Mouse (Mus musculus): ENCODE results near the gene Slc25a18. TPM values are rescaled to one million over a fixed set of nuclear protein-coding genes. Genes with fewer than 3 reads are reported as not detected.
A peak's percentile ranks its signal among the peaks of the same experiment; 100 is the strongest.

Gene Slc25a18
- total and polyA plus RNA-seq, 2 experiments from 2014 or later, result 35.8 to 73.9 TPM

- ATAC-seq (ENCODE audit: low FRiP score), result peak; percentile 78
- Histone ChIP-seq H3K36me3 (ENCODE audit: insufficient read depth, low read length) (no peaks in the 10 kb centered on the region), H3K4me2 (ENCODE audit: low read depth, low read length, poor library complexity, severe bottlenecking) (peak overlapping the region; percentile 72), H3K27ac (ENCODE audit: low read depth, low read length) (peak overlapping the region; percentile 98), H3K9ac (replicated peaks; ENCODE audit: low read length, poor library complexity, severe bottlenecking) (peak overlapping the region; percentile 93), H3K4me1 (ENCODE audit: insufficient read depth, low read length) (no peaks in the 10 kb centered on the region), H3K27me3 (ENCODE audit: insufficient read depth, low read length) (no peaks in the 10 kb centered on the region), H3K4me3 (ENCODE audit: low read depth, low read length) (peak overlapping the region; percentile 87), H3K9me3 (ENCODE audit: low read length) (no peaks in the 10 kb centered on the region)
- no peak for TF ChIP-seq CTCF (IDR thresholded peaks at IDR 0.05)
- WGBS, result 4% methylated on average over 37 of the region's 37 CpGs
- DNase-seq (ENCODE audit: low spot score), result peak; percentile 46
Observed at GRCm38 (mm10) chr6:120836389-120837151, 63.2 kb downstream of the Slc25a18 start.

GRCm38 (mm10) chr6:120837152-120837530, 63.8 kb downstream of the Slc25a18 start:
- ATAC-seq (ENCODE audit: low FRiP score), result no peak
- Histone ChIP-seq H3K27me3 (ENCODE audit: insufficient read depth, low read length) (no peaks in the 10 kb centered on the region), H3K4me3 (ENCODE audit: low read depth, low read length) (peak overlapping the region; percentile 87), H3K9ac (replicated peaks; ENCODE audit: low read length, poor library complexity, severe bottlenecking) (0 out of 2 replicates have a peak overlapping the region, but pooled peaks have one; percentile 1), H3K4me1 (ENCODE audit: insufficient read depth, low read length) (no peaks in the 10 kb centered on the region), H3K27ac (ENCODE audit: low read depth, low read length) (no peak overlapping the region), H3K9me3 (ENCODE audit: low read length) (no peaks in the 10 kb centered on the region), H3K4me2 (ENCODE audit: low read depth, low read length, poor library complexity, severe bottlenecking) (peak overlapping the region; percentile 72), H3K36me3 (ENCODE audit: insufficient read depth, low read length) (no peaks in the 10 kb centered on the region)
- WGBS, result 78% methylated on average over 1 of the region's 1 CpGs
- DNase-seq (ENCODE audit: low spot score), result no peak
- TF ChIP-seq CTCF (IDR thresholded peaks at IDR 0.05), result no peak

- WGBS, result 96% methylated on average over 7 of the region's 7 CpGs
- Histone ChIP-seq H3K27ac (ENCODE audit: low read depth, low read length) (no peak overlapping the region), H3K4me2 (ENCODE audit: low read depth, low read length, poor library complexity, severe bottlenecking) (no peak overlapping the region), H3K9ac (replicated peaks; ENCODE audit: low read length, poor library complexity, severe bottlenecking) (no peak overlapping the region), H3K4me3 (ENCODE audit: low read depth, low read length) (no peak overlapping the region), H3K36me3 (ENCODE audit: insufficient read depth, low read length) (no peaks in the 10 kb centered on the region), H3K9me3 (ENCODE audit: low read length) (no peaks in the 10 kb centered on the region), H3K27me3 (ENCODE audit: insufficient read depth, low read length) (no peaks in the 10 kb centered on the region), H3K4me1 (ENCODE audit: insufficient read depth, low read length) (no peaks in the 10 kb centered on the region)
- ATAC-seq (ENCODE audit: low FRiP score), result no peak
- TF ChIP-seq CTCF (IDR thresholded peaks at IDR 0.05), result no peak
- no peak for DNase-seq (ENCODE audit: low spot score)
Observed at GRCm38 (mm10) chr6:120840258-120840657, 66.9 kb downstream of the Slc25a18 start.

GRCm38 (mm10) chr6:120841754-120842153, 68.4 kb downstream of the Slc25a18 start:
- no peak for ATAC-seq (ENCODE audit: low FRiP score)
- no peaks in the 10 kb centered on the region for H3K36me3 ChIP-seq (ENCODE audit: insufficient read depth, low read length)
- H3K4me3 ChIP-seq (ENCODE audit: low read depth, low read length), result no peak overlapping the region
- DNase-seq (ENCODE audit: low spot score), result no peak
- 96% methylated on average over 5 of the region's 5 CpGs for WGBS
- H3K9ac ChIP-seq (replicated peaks; ENCODE audit: low read length, poor library complexity, severe bottlenecking), result no peak overlapping the region
- H3K27me3 ChIP-seq (ENCODE audit: insufficient read depth, low read length), result no peaks in the 10 kb centered on the region
- no peak overlapping the region for H3K27ac ChIP-seq (ENCODE audit: low read depth, low read length)
- no peak overlapping the region for H3K4me2 ChIP-seq (ENCODE audit: low read depth, low read length, poor library complexity, severe bottlenecking)
- no peak for TF ChIP-seq CTCF (IDR thresholded peaks at IDR 0.05)
- no peaks in the 10 kb centered on the region for H3K4me1 ChIP-seq (ENCODE audit: insufficient read depth, low read length)
- H3K9me3 ChIP-seq (ENCODE audit: low read length), result no peaks in the 10 kb centered on the region

Small RNAs within 50 kb of the gene (microRNA-seq; reads per million reads assigned to microRNA genes)
- gene Gm25193 (ENCODE audit: borderline number of aligned reads), result not detected

Other genes starting within 250 kb of the Slc25a18 start
- gene Hdhd5, start 242.3 kb upstream of the Slc25a18 start, total RNA-seq (2014; rRNA removed), result 35.2 and 39.3 TPM in 2 replicates
- 14.0 and 16.6 TPM in 2 replicates for gene Hdhd5, start 242.3 kb upstream of the Slc25a18 start, polyA plus RNA-seq (2015; fragmentation: Nextera tagmentation; extraction: Ambion mirVana)
- 6.0 and 11.1 TPM in 2 replicates for gene Cecr2, start 107.2 kb upstream of the Slc25a18 start, total RNA-seq (2014; rRNA removed)
- gene Cecr2, start 107.2 kb upstream of the Slc25a18 start, polyA plus RNA-seq (2015; fragmentation: Nextera tagmentation; extraction: Ambion mirVana), result 0.43 and 1.1 TPM in 2 replicates
- 251 and 264 TPM in 2 replicates for gene Atp6v1e1, start 49.2 kb downstream of the Slc25a18 start, total RNA-seq (2014; rRNA removed)
- gene Atp6v1e1, start 49.2 kb downstream of the Slc25a18 start, polyA plus RNA-seq (2015; fragmentation: Nextera tagmentation; extraction: Ambion mirVana), result 333 and 346 TPM in 2 replicates
- 133 and 210 TPM in 2 replicates for gene Bcl2l13, start 62.6 kb downstream of the Slc25a18 start, total RNA-seq (2014; rRNA removed)
- gene Bcl2l13, start 62.6 kb downstream of the Slc25a18 start, polyA plus RNA-seq (2015; fragmentation: Nextera tagmentation; extraction: Ambion mirVana), result 19.0 and 21.9 TPM in 2 replicates
- 36.3 and 40.0 TPM in 2 replicates for gene Bid, start 143.3 kb downstream of the Slc25a18 start, total RNA-seq (2014; rRNA removed)
- 55.6 and 58.7 TPM in 2 replicates for gene Bid, start 143.3 kb downstream of the Slc25a18 start, polyA plus RNA-seq (2015; fragmentation: Nextera tagmentation; extraction: Ambion mirVana)